Mouse (Mus musculus) CH12.LX (cell line): ENCODE measurements at regions not wholly inside any gene's neighbourhood (a gene's known extent, or its start where the extent isn't known, plus 50 kb on each side); places are given as distances from the start of the nearest gene placed in this dataset.

ENCODE experiments used
- DNase-seq: peaks from one replicate; pipeline ENCODE4 v3.0.0-alpha.2; 2013; ENCODE audit errors: extremely low read depth
- H3K27ac ChIP-seq: 2 replicates; pipeline ENCODE4 v1.5.1; 2012; ENCODE audit warnings: low read depth, mild to moderate bottlenecking, control low read depth, moderate library complexity; ENCODE audit not compliant: insufficient read depth
- H3K27me3 ChIP-seq: replicated peaks from 2 replicates; pipeline ENCODE3; 2012; ENCODE audit warnings: inconsistent platforms
- H3K36me3 ChIP-seq, 2 experiments: replicated peaks in 1 of 2; 2 replicates each; pipeline versions ENCODE3 to v1.6.1; 2012; ENCODE audit warnings: inconsistent platforms in 1 of 2, low read length in 1 of 2, mild to moderate bottlenecking in 1 of 2, mixed read lengths in 1 of 2, moderate library complexity in 1 of 2; ENCODE audit not compliant: control insufficient read depth in 1 of 2, insufficient read depth in 1 of 2
- H3K4me1 ChIP-seq, 2 experiments: 2 replicates each; pipeline ENCODE4 v1.6.1; 2012; ENCODE audit warnings: inconsistent platforms in 1 of 2, moderate library complexity in 1 of 2; ENCODE audit not compliant: insufficient read depth in 2 of 2, control insufficient read depth in 1 of 2
- H3K4me2 ChIP-seq: 2 replicates; pipeline ENCODE4 v1.6.1; 2012; ENCODE audit warnings: low read depth, mild to moderate bottlenecking, control low read depth; ENCODE audit not compliant: poor library complexity, insufficient read depth, severe bottlenecking
- H3K4me3 ChIP-seq, 3 experiments: fragments of 150-350 bp in 1 of 3; sonication (generic) in 1 of 3; replicated peaks in 1 of 3; 2 replicates each; pipeline versions ENCODE3 to v1.5.1; 2011 to 2012; ENCODE audit warnings: low read depth in 2 of 3, low read length in 2 of 3, mild to moderate bottlenecking in 2 of 3, moderate library complexity in 2 of 3, control low read depth in 1 of 3, improper control_type of control experiment in 1 of 3, inconsistent platforms in 1 of 3, mixed read lengths in 1 of 3; ENCODE audit not compliant: poor library complexity in 1 of 3
- H3K79me2 ChIP-seq: replicated peaks from 2 replicates; pipeline ENCODE4 v1.6.1; 2012; ENCODE audit warnings: mild to moderate bottlenecking, moderate library complexity; ENCODE audit not compliant: control insufficient read depth, poor library complexity, insufficient read depth, severe bottlenecking; ENCODE audit errors: extremely low read depth
- H3K9ac ChIP-seq: 2 replicates; pipeline ENCODE4 v1.6.1; 2012; ENCODE audit warnings: low read depth, mild to moderate bottlenecking, control low read depth, moderate library complexity; ENCODE audit not compliant: insufficient read depth
- H3K9me3 ChIP-seq: replicated peaks from 2 replicates; pipeline ENCODE3; 2012; ENCODE audit warnings: low read length, inconsistent platforms, mixed read lengths
- CHD2 ChIP-seq: IDR thresholded peaks from 2 replicates; pipeline ENCODE4 v1.6.1; 2011; ENCODE audit warnings: low read length, improper control_type of control experiment
- CTCF ChIP-seq, 2 experiments: IDR thresholded peaks in 1 of 2; conservative IDR thresholded peaks in 1 of 2; 2 replicates each; pipeline ENCODE4 v1.5.1; 2011 to 2012; ENCODE audit warnings: low read depth in 2 of 2, low read length in 2 of 2, improper control_type of control experiment in 1 of 2, inconsistent platforms in 1 of 2, mild to moderate bottlenecking in 1 of 2, moderate library complexity in 1 of 2
- EP300 ChIP-seq: IDR thresholded peaks from 2 replicates; pipeline ENCODE4 v1.6.1; 2011; ENCODE audit warnings: low read length, improper control_type of control experiment
- ETS1 ChIP-seq: conservative IDR thresholded peaks from 2 replicates; pipeline ENCODE4 v1.6.1; 2012; ENCODE audit warnings: low read depth, mild to moderate bottlenecking, inconsistent platforms, low read length, improper control_type of control experiment, moderate library complexity
- GABPA ChIP-seq: IDR thresholded peaks from 2 replicates; pipeline ENCODE4 v1.6.1; 2012; ENCODE audit warnings: low read depth, low read length, improper control_type of control experiment, inconsistent platforms; ENCODE audit not compliant: insufficient replicate concordance
- HCFC1 ChIP-seq: IDR thresholded peaks from 2 replicates; pipeline ENCODE4 v1.6.1; 2012; ENCODE audit warnings: low read depth, mild to moderate bottlenecking, inconsistent platforms, low read length, improper control_type of control experiment
- IRF4 ChIP-seq: IDR thresholded peaks from 2 replicates; pipeline ENCODE4 v1.6.1; 2014; ENCODE audit warnings: low read depth, mild to moderate bottlenecking, inconsistent platforms, low read length, improper control_type of control experiment
- MAFK ChIP-seq: IDR thresholded peaks from 2 replicates; pipeline ENCODE4 v1.6.1; 2011; ENCODE audit warnings: low read length, improper control_type of control experiment; ENCODE audit not compliant: insufficient replicate concordance
- MAX ChIP-seq: IDR thresholded peaks from 2 replicates; pipeline ENCODE4 v1.6.1; 2011; ENCODE audit warnings: low read length, improper control_type of control experiment
- MAZ ChIP-seq: IDR thresholded peaks from 2 replicates; pipeline ENCODE4 v1.6.1; 2012; ENCODE audit warnings: low read depth, mild to moderate bottlenecking, inconsistent platforms, low read length, improper control_type of control experiment, moderate library complexity
- MEF2A ChIP-seq: IDR thresholded peaks from 2 replicates; pipeline ENCODE4 v1.6.1; 2014; ENCODE audit warnings: low read depth, mild to moderate bottlenecking, inconsistent platforms, low read length, improper control_type of control experiment, borderline replicate concordance
- MYC ChIP-seq: IDR thresholded peaks from 2 replicates; pipeline ENCODE4 v1.6.1; 2011; ENCODE audit warnings: low read depth, mild to moderate bottlenecking, improper control_type of control experiment, low read length
- NRF1 ChIP-seq: IDR thresholded peaks from 2 replicates; pipeline ENCODE4 v1.6.1; 2014; ENCODE audit warnings: low read depth, mild to moderate bottlenecking, inconsistent platforms, low read length, improper control_type of control experiment, moderate library complexity
- POLR2A ChIP-seq: IDR thresholded peaks from 2 replicates; pipeline ENCODE4 v1.6.1; 2011; ENCODE audit warnings: low read depth, mild to moderate bottlenecking, improper control_type of control experiment, low read length
- RAD21 ChIP-seq: IDR thresholded peaks from 2 replicates; pipeline ENCODE4 v1.6.1; 2011; ENCODE audit warnings: low read depth, mild to moderate bottlenecking, low read length, improper control_type of control experiment, moderate library complexity
- RCOR1 ChIP-seq: conservative IDR thresholded peaks from 2 replicates; pipeline ENCODE4 v1.6.1; 2012; ENCODE audit warnings: low read depth, mild to moderate bottlenecking, inconsistent platforms, low read length, improper control_type of control experiment
- SMC3 ChIP-seq: IDR thresholded peaks from 2 replicates; pipeline ENCODE4 v1.6.1; 2011; ENCODE audit warnings: low read depth, low read length, improper control_type of control experiment
- UBTF ChIP-seq: IDR thresholded peaks from 2 replicates; pipeline ENCODE4 v1.6.1; 2012; ENCODE audit warnings: low read depth, mild to moderate bottlenecking, inconsistent platforms, low read length, improper control_type of control experiment, moderate library complexity
- USF2 ChIP-seq: conservative IDR thresholded peaks from 2 replicates; pipeline ENCODE4 v1.6.1; 2011; ENCODE audit warnings: low read depth, low read length, improper control_type of control experiment
- ZC3H11A ChIP-seq: IDR thresholded peaks from 2 replicates; pipeline ENCODE4 v1.6.1; 2012; ENCODE audit warnings: low read depth, mild to moderate bottlenecking, inconsistent platforms, low read length, improper control_type of control experiment
- ZMIZ1 ChIP-seq: IDR thresholded peaks from 2 replicates; pipeline ENCODE4 v1.6.1; 2012; ENCODE audit warnings: low read depth, mild to moderate bottlenecking, inconsistent platforms, low read length, improper control_type of control experiment
- dilution Hi-C: fragments of 300-500 bp; cut with MboI; formaldehyde crosslinking; loops from 2 replicates; pipeline ENCODE4 v1.14.3; 2020; ENCODE audit warnings: low sequenced_read_pairs; ENCODE audit not compliant: extremely low pct_unique_long_range_greater_than_20kb, extremely low pct_ligation_motif_present
- in situ Hi-C: fragments of 300-500 bp; cut with MboI; formaldehyde crosslinking; loops from 3 replicates; pipeline ENCODE4 v1.14.3; 2019; ENCODE audit warnings: low sequenced_read_pairs, low pct_ligation_motif_present, low pct_unique_long_range_greater_than_20kb, mixed read lengths

DNA sequence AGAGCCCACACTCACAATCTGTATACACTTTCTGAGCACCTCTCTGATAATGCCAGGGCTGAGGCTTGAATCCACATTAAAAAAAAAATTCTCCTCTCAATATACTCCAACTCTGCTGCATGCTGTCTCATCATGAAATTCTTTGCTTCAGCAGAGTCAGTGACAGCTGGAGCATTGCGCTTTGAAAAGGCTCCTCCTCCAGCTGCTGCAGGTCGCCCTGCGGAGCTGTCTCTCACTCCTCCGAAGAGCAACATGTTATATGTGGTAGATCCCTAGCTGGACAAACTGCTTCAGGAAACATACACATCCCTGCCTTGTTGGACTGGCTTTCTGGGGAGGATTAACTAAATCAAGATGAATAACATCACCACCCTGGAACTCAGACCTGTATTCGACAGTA lies 984.5 kb downstream of the Adgrl2 start:
- no peaks in the 10 kb centered on the region for H3K36me3 ChIP-seq
- H3K27ac ChIP-seq: no peak overlapping the region
- no peaks in the 10 kb centered on the region for H3K4me1 ChIP-seq
- in situ Hi-C loops: loop anchor here (25.0 kb wide), 1 partner anchor 1019 kb away; no protein-coding TSS in a partner anchor
- H3K4me3 ChIP-seq: no peak overlapping the region
- TF ChIP-seq CHD2 (no peak), NRF1 (no peak), ZMIZ1 (no peak), IRF4 (no peak), GABPA (no peak), USF2 (no peak), MAZ (no peak), EP300 (no peak), MEF2A (no peak), CTCF (conservative IDR thresholded peaks at IDR 0.05 in 1 of 2, IDR thresholded peaks at IDR 0.05 in 1 of 2; ENCODE audit: low read depth in 2 of 2, low read length in 2 of 2) (no peak), POLR2A (no peak), RCOR1 (no peak)
- dilution Hi-C loops: no loop called here
- no peaks in the 10 kb centered on the region for H3K9me3 ChIP-seq
- no peak overlapping the region for H3K9ac ChIP-seq
- no peaks in the 10 kb centered on the region for H3K27me3 ChIP-seq
- DNase-seq: no peak
- H3K79me2 ChIP-seq: no peaks in the 10 kb centered on the region
- H3K4me2 ChIP-seq: no peak overlapping the region

GRCm38 (mm10) chr3:148004006-148004405 lies 986.3 kb downstream of the Adgrl2 start:
- DNase-seq: peak; percentile 70
- Histone ChIP-seq H3K36me3 (no peaks in the 10 kb centered on the region), H3K4me1 (no peaks in the 10 kb centered on the region), H3K4me3 (no peak overlapping the region), H3K9ac (no peak overlapping the region), H3K4me2 (no peak overlapping the region), H3K27me3 (no peaks in the 10 kb centered on the region), H3K9me3 (no peaks in the 10 kb centered on the region), H3K79me2 (no peaks in the 10 kb centered on the region), H3K27ac (no peak overlapping the region)
- in situ Hi-C loops: loop anchor here (25.0 kb wide), 1 partner anchor 1017 kb away; no protein-coding TSS in a partner anchor
- peak; percentile 87 for TF ChIP-seq SMC3
- TF ChIP-seq ETS1: no peak
- peak; percentile 87 for TF ChIP-seq RAD21
- no peak for TF ChIP-seq IRF4
- TF ChIP-seq CTCF (conservative IDR thresholded peaks at IDR 0.05 in 1 of 2, IDR thresholded peaks at IDR 0.05 in 1 of 2; ENCODE audit: low read depth in 2 of 2, low read length in 2 of 2): peak; percentile 80 to 94
- TF ChIP-seq UBTF: no peak
- no peak for TF ChIP-seq MAFK
- peak; percentile 47; the same call in 1 of the 2 replicates for TF ChIP-seq MYC
- TF ChIP-seq ZC3H11A: 0 out of 2 replicates have a peak, but pooled peaks have one; percentile 21
- no peak for TF ChIP-seq HCFC1
- TF ChIP-seq MAX: 0 out of 2 replicates have a peak, but pooled peaks have one; percentile 32
- dilution Hi-C loops: no loop called here
